18 mouse cellular contexts compared by ENCODE assay signal in the genomic region with DNA sequence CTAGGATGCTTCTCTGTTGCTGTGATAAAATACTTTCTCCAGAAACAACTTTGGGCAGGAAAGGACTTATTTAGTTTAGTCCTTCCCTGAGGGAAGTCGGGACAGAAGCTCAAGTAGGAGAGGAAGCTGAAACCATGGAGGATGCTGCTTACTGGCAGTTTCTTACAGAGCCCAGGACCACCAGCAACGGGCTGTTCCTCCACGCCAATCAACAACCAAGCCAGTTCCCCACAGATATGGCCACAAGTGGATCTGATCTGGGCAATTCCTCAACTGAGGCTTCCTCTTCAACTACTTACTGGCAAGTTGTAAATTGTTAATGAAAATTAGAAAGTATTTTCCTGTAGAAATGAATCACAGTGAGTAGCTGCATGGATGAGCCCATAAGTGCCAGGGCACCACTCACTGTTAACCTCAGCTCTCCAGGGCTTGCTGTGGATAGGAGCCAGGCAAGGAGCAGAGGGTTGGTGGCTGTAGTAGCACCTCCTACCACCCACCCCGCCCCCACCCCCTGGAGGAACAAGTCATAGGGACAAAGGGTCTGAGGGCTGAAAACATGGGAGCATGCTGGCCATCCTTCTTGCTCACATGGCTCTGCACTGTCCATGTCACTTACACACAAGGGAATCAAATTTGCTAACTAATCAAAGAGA. TPM values are rescaled to one million over a fixed set of nuclear protein-coding genes. Genes with fewer than 3 reads are reported as not detected.
A peak's percentile ranks its signal among the peaks of the same experiment; 100 is the strongest.
DNase-seq lines count a peak whose midpoint lies in the region; ATAC-seq lines count a peak whose summit lies in the region.
"Had no signal": no experiment of that assay in that cellular context is flagged by ENCODE, and none has a peak within 500 bp of the region (broad histone marks: within the 10 kb centered on the region; RNA-seq: fewer than 3 reads in every experiment).

No protein-coding gene starts in this region.

- WGBS in neural tube, embryonic 12.5 days: 71% methylated on average over 4 of the region's 4 CpGs
- 75% methylated on average over 4 of the region's 4 CpGs for WGBS in hindbrain, embryonic 14.5 days
- 23% methylated on average over 4 of the region's 4 CpGs for WGBS in liver, embryonic 12.5 days (ENCODE audit: insufficient replicate concordance)

- H3K9ac ChIP-seq in neural tube, embryonic 12.5 days: no peak overlapping the region
- no peak overlapping the region for H3K9ac ChIP-seq in hindbrain, embryonic 14.5 days
- H3K9ac ChIP-seq in liver, embryonic 12.5 days: no peak overlapping the region
- H3K9ac ChIP-seq: liver, postnatal 0 days had no signal

- H3K4me1 ChIP-seq in neural tube, embryonic 12.5 days: 0 out of 2 replicates have a peak, but pooled peaks cover 2% of the 10 kb centered on the region
- H3K4me1 ChIP-seq in hindbrain, embryonic 14.5 days (replicated peaks; ENCODE audit: control insufficient read depth, insufficient read depth, low read length): 0 out of 2 replicates have a peak, but pooled peaks cover 4% of the 10 kb centered on the region
- no peaks in the 10 kb centered on the region for H3K4me1 ChIP-seq in liver, embryonic 12.5 days

- H3K4me3 ChIP-seq in neural tube, embryonic 12.5 days: no peak overlapping the region
- H3K4me3 ChIP-seq in hindbrain, embryonic 14.5 days (replicated peaks; ENCODE audit: low read length): no peak overlapping the region
- H3K4me3 ChIP-seq in liver, embryonic 12.5 days: no peak overlapping the region
- H3K4me3 ChIP-seq: myocyte had no signal

- no peak overlapping the region for H3K4me2 ChIP-seq in neural tube, embryonic 12.5 days (replicated peaks)
- no peak overlapping the region for H3K4me2 ChIP-seq in hindbrain, embryonic 14.5 days (replicated peaks)
- no peak overlapping the region for H3K4me2 ChIP-seq in liver, embryonic 12.5 days
- H3K4me2 ChIP-seq: heart, embryonic 11.5 days had no signal

- H3K9me3 ChIP-seq in neural tube, embryonic 12.5 days: no peaks in the 10 kb centered on the region
- H3K9me3 ChIP-seq in hindbrain, embryonic 14.5 days (ENCODE audit: control insufficient read depth, low read length): no peaks in the 10 kb centered on the region
- no peaks in the 10 kb centered on the region for H3K9me3 ChIP-seq in liver, embryonic 12.5 days (replicated peaks)

- H3K27me3 ChIP-seq in neural tube, embryonic 12.5 days (replicated peaks): no peaks in the 10 kb centered on the region
- no peaks in the 10 kb centered on the region for H3K27me3 ChIP-seq in hindbrain, embryonic 14.5 days (ENCODE audit: control insufficient read depth, insufficient read depth, low read length)
- H3K27me3 ChIP-seq in liver, embryonic 12.5 days (replicated peaks): no peaks in the 10 kb centered on the region

- DNase-seq in kidney, postnatal 10 days: peak; percentile 7
- DNase-seq in kidney, postnatal 25 days: no peak
- no peak for DNase-seq in neural tube, embryonic 10.5 days (ENCODE audit: extremely low spot score, low spot score)
- no peak for DNase-seq in hindbrain, embryonic 14.5 days (ENCODE audit: low spot score)
- DNase-seq in gastrocnemius, adult 18-20 months (ENCODE audit: low spot score): no peak
- DNase-seq: adrenal gland, adult 8-10 months; cerebellum, adult 11-12 months; cerebellum, postnatal 36 days; gastrocnemius, postnatal 14 days; heart, postnatal 36 days; liver, postnatal 0 days; thymus, adult 18-20 months had no signal

- H3K36me3 ChIP-seq in neural tube, embryonic 12.5 days: no peaks in the 10 kb centered on the region
- H3K36me3 ChIP-seq in hindbrain, embryonic 14.5 days (replicated peaks; ENCODE audit: control insufficient read depth, insufficient read depth): no peaks in the 10 kb centered on the region
- no peaks in the 10 kb centered on the region for H3K36me3 ChIP-seq in liver, embryonic 12.5 days

- no peak overlapping the region for H3K27ac ChIP-seq in neural tube, embryonic 12.5 days
- no peak overlapping the region for H3K27ac ChIP-seq in hindbrain, embryonic 14.5 days
- H3K27ac ChIP-seq in liver, embryonic 12.5 days: no peak overlapping the region

- ATAC-seq in neural tube, embryonic 12.5 days (ENCODE audit: low FRiP score, low read depth): peak; percentile 80
- 0 out of 2 replicates have a peak, but pooled peaks have one; percentile 51 for ATAC-seq in hindbrain, embryonic 14.5 days (ENCODE audit: low FRiP score)
- ATAC-seq in liver, embryonic 12.5 days: no peak
- ATAC-seq: CD4-positive, CD25-positive, alpha-beta regulatory T cell, adult 4 months; intestine, postnatal 0 days; liver, postnatal 0 days had no signal

RNA-seq across cellular contexts. Expression of a gene that starts 39.7 kb away (rescaled TPM):
- polyA plus RNA-seq in neural tube, embryonic 12.5 days (2016; fragmentation: Nextera tagmentation; extraction: Ambion mirVana): 8.8 TPM in 2 replicates
- 9.6 and 11.1 TPM in 2 replicates for polyA plus RNA-seq in hindbrain, embryonic 14.5 days (2014; fragmentation: Nextera tagmentation; extraction: Ambion mirVana)
- polyA plus RNA-seq in liver, embryonic 12.5 days (2016; fragmentation: Nextera tagmentation; extraction: Ambion mirVana): 1.5 and 2.0 TPM in 2 replicates
- total RNA-seq in gastrocnemius, adult 18-20 months (2021): 1 to 10 TPM; 7.5 to 8.2 TPM
